Mouse (Mus musculus): Measurements from ENCODE around the gene Nod2. TPM values are rescaled to one million over a fixed set of nuclear protein-coding genes. Genes with fewer than 3 reads are reported as not detected.

Gene Nod2
- total and polyA plus RNA-seq, 3 experiments = 0.22 to 0.50 TPM; not detected in 1

- Histone ChIP-seq H3K27ac (ENCODE audit: control insufficient read depth, low read depth, low read length) (no peak overlapping the region), H3K9me3 (replicated peaks; ENCODE audit: insufficient read depth, low read length) (no peaks in the 10 kb centered on the region; the same call in 1 of the 2 replicates), H3K27me3 (ENCODE audit: control insufficient read depth in 1 of 2, insufficient read depth in 2 of 2, low read length in 2 of 2) (no peaks in the 10 kb centered on the region), H3K9ac (ENCODE audit: control insufficient read depth, low read depth, low read length, poor library complexity, severe bottlenecking) (no peak overlapping the region), H3K4me3 (ENCODE audit: control insufficient read depth in 1 of 2, insufficient read depth in 1 of 2, low read depth in 2 of 2, low read length in 2 of 2) (no peak overlapping the region), H3K79me2 (ENCODE audit: control insufficient read depth, insufficient read depth, low read length, poor library complexity) (no peaks in the 10 kb centered on the region), H3K36me3 (ENCODE audit: control insufficient read depth in 1 of 2, insufficient read depth in 2 of 2, low read length in 2 of 2) (no peaks in the 10 kb centered on the region), H3K4me1 (ENCODE audit: control insufficient read depth in 1 of 2, insufficient read depth in 2 of 2, low read length in 2 of 2) (no peaks in the 10 kb centered on the region)
- TF ChIP-seq MYB (IDR thresholded peaks at IDR 0.05; ENCODE audit: low read depth, low read length) (no peak), ELF1 (IDR thresholded peaks at IDR 0.05; ENCODE audit: low read depth, low read length) (no peak), POLR2A (IDR thresholded peaks at IDR 0.05; ENCODE audit: control insufficient read depth in 1 of 2, insufficient read depth in 1 of 2, low read depth in 1 of 2, low read length in 2 of 2, poor library complexity in 1 of 2) (no peak), ZC3H11A (IDR thresholded peaks at IDR 0.05; ENCODE audit: low read depth, low read length) (no peak), ZKSCAN1 (IDR thresholded peaks at IDR 0.05; ENCODE audit: low read depth, low read length) (no peak)
- no peak for DNase-seq (ENCODE audit: low read depth, low spot score)
Observed at GRCm38 (mm10) chr8:88655334-88655733, 8.2 kb downstream of the Nod2 start.

- H3K36me3 ChIP-seq (ENCODE audit: control insufficient read depth in 1 of 2, insufficient read depth in 2 of 2, low read length in 2 of 2) = peaks cover 0 to 4% of the 10 kb centered on the region in 2 experiments; a peak in 1 of 4 replicates
- H3K9me3 ChIP-seq (replicated peaks; ENCODE audit: insufficient read depth, low read length) = no peaks in the 10 kb centered on the region; the same call in 1 of the 2 replicates
- TF ChIP-seq E2F4 (IDR thresholded peaks at IDR 0.05; ENCODE audit: borderline replicate concordance, low read depth, low read length) (no peak), GATA1 (IDR thresholded peaks at IDR 0.05; ENCODE audit: low read depth, low read length) (no peak), SMC3 (IDR thresholded peaks at IDR 0.05; ENCODE audit: low read depth, low read length) (no peak)
- DNase-seq (ENCODE audit: low read depth, low spot score) = no peak
- no peak overlapping the region for H3K4me3 ChIP-seq (ENCODE audit: control insufficient read depth in 1 of 2, insufficient read depth in 1 of 2, low read depth in 2 of 2, low read length in 2 of 2)
- H3K9ac ChIP-seq (ENCODE audit: control insufficient read depth, low read depth, low read length, poor library complexity, severe bottlenecking) = no peak overlapping the region
- peaks cover 8 to 10% of the 10 kb centered on the region in 2 experiments for H3K4me1 ChIP-seq (ENCODE audit: control insufficient read depth in 1 of 2, insufficient read depth in 2 of 2, low read length in 2 of 2)
- H3K27me3 ChIP-seq (ENCODE audit: control insufficient read depth in 1 of 2, insufficient read depth in 2 of 2, low read length in 2 of 2) = no peaks in the 10 kb centered on the region
- H3K27ac ChIP-seq (ENCODE audit: control insufficient read depth, low read depth, low read length) = no peak overlapping the region
- H3K79me2 ChIP-seq (ENCODE audit: control insufficient read depth, insufficient read depth, low read length, poor library complexity) = no peaks in the 10 kb centered on the region
Observed at GRCm38 (mm10) chr8:88659873-88660272, 12.8 kb downstream of the Nod2 start.

GRCm38 (mm10) chr8:88662401-88662821 lies 15.3 kb downstream of the Nod2 start:
- Histone ChIP-seq H3K79me2 (ENCODE audit: control insufficient read depth, insufficient read depth, low read length, poor library complexity) (no peaks in the 10 kb centered on the region), H3K27me3 (ENCODE audit: control insufficient read depth in 1 of 2, insufficient read depth in 2 of 2, low read length in 2 of 2) (no peaks in the 10 kb centered on the region), H3K36me3 (ENCODE audit: control insufficient read depth in 1 of 2, insufficient read depth in 2 of 2, low read length in 2 of 2) (peaks cover 0 to 20% of the 10 kb centered on the region in 2 experiments; a peak in 2 of 4 replicates), H3K9me3 (replicated peaks; ENCODE audit: insufficient read depth, low read length) (no peaks in the 10 kb centered on the region), H3K27ac (ENCODE audit: control insufficient read depth, low read depth, low read length) (peak overlapping the region; percentile 40), H3K4me3 (ENCODE audit: control insufficient read depth in 1 of 2, insufficient read depth in 1 of 2, low read depth in 2 of 2, low read length in 2 of 2) (no peak overlapping the region), H3K9ac (ENCODE audit: control insufficient read depth, low read depth, low read length, poor library complexity, severe bottlenecking) (0 out of 2 replicates have a peak overlapping the region, but pooled peaks have one; percentile 3), H3K4me1 (ENCODE audit: control insufficient read depth in 1 of 2, insufficient read depth in 2 of 2, low read length in 2 of 2) (peaks cover 26 to 28% of the 10 kb centered on the region in 2 experiments)
- TF ChIP-seq ETS1 (IDR thresholded peaks at IDR 0.05; ENCODE audit: low read depth, low read length) (peak; percentile 78), JUND (IDR thresholded peaks at IDR 0.05; ENCODE audit: low read depth, low read length) (no peak), SIN3A (IDR thresholded peaks at IDR 0.05; ENCODE audit: low read length) (peak; percentile 70; the same call in 1 of the 2 replicates), BHLHE40 (IDR thresholded peaks at IDR 0.05; ENCODE audit: borderline replicate concordance, low read depth, low read length) (peak; percentile 27; the same call in 1 of the 2 replicates), TCF12 (IDR thresholded peaks at IDR 0.05; ENCODE audit: low read depth, low read length) (peak; percentile 42; the same call in 1 of the 2 replicates), HCFC1 (IDR thresholded peaks at IDR 0.05; ENCODE audit: low read depth, low read length) (no peak; the same call in 1 of the 2 replicates), EP300 (IDR thresholded peaks at IDR 0.05; ENCODE audit: low read depth in 1 of 2, low read length in 2 of 2) (peak; percentile 50 to 51; a peak in 2 of 4 replicates), ELF1 (IDR thresholded peaks at IDR 0.05; ENCODE audit: low read depth, low read length) (peak; percentile 70), NELFE (IDR thresholded peaks at IDR 0.05; ENCODE audit: low read depth, low read length) (no peak; the same call in 1 of the 2 replicates), MYB (IDR thresholded peaks at IDR 0.05; ENCODE audit: low read depth, low read length) (no peak), TBP (IDR thresholded peaks at IDR 0.05; ENCODE audit: low read depth, low read length) (0 out of 2 replicates have a peak, but pooled peaks have one; percentile 34), ZNF384 (IDR thresholded peaks at IDR 0.05; ENCODE audit: low read depth, low read length) (no peak; the same call in 1 of the 2 replicates), USF2 (IDR thresholded peaks at IDR 0.05; ENCODE audit: borderline replicate concordance in 1 of 2, insufficient read depth in 1 of 2, low read depth in 1 of 2, low read length in 2 of 2) (no peak), RCOR1 (IDR thresholded peaks at IDR 0.05; ENCODE audit: low read depth, low read length) (peak; percentile 63; the same call in 1 of the 2 replicates)
- peak; percentile 87 for DNase-seq (ENCODE audit: low read depth, low spot score)
